Mouse (Mus musculus) limb, embryonic 12.5 days (tissue): ENCODE measurements at regions not wholly inside any gene's neighbourhood (a gene's known extent, or its start where the extent isn't known, plus 50 kb on each side); places are given as distances from the start of the nearest gene placed in this dataset.

Source experiments
- ATAC-seq: fragments of 200-750 bp; cut with Nextera tagmentation; 2 replicates; pipeline ENCODE4 v1.8.0; 2017; ENCODE audit warnings: low read depth, moderate TSS enrichment; ENCODE audit not compliant: insufficient number of reproducible peaks, insufficient read depth, low FRiP score, low TSS enrichment
- H3K27ac ChIP-seq: fragments of 300-500 bp; sonication (generic); 2 replicates; pipeline ENCODE4 v1.5.1; 2016; ENCODE audit warnings: mild to moderate bottlenecking, moderate library complexity
- H3K27me3 ChIP-seq: fragments of 300-500 bp; sonication (generic); 2 replicates; pipeline ENCODE4 v1.6.1; 2016; ENCODE audit warnings: mild to moderate bottlenecking, moderate library complexity
- H3K36me3 ChIP-seq: fragments of 300-500 bp; sonication (generic); 2 replicates; pipeline ENCODE4 v1.6.1; 2016; ENCODE audit warnings: mild to moderate bottlenecking, moderate library complexity
- H3K4me1 ChIP-seq: fragments of 300-500 bp; sonication (generic); replicated peaks from 2 replicates; pipeline ENCODE4 v1.6.1; 2016
- H3K4me2 ChIP-seq: fragments of 300-500 bp; sonication (generic); 2 replicates; pipeline ENCODE4 v1.6.1; 2016; ENCODE audit warnings: mild to moderate bottlenecking, moderate library complexity
- H3K4me3 ChIP-seq: fragments of 300-500 bp; sonication (generic); replicated peaks from 2 replicates; pipeline ENCODE4 v1.5.1; 2016; ENCODE audit warnings: mild to moderate bottlenecking
- H3K9ac ChIP-seq: fragments of 300-500 bp; sonication (generic); replicated peaks from 2 replicates; pipeline ENCODE4 v1.6.1; 2016; ENCODE audit warnings: mild to moderate bottlenecking, moderate library complexity
- H3K9me3 ChIP-seq: fragments of 300-500 bp; sonication (generic); 2 replicates; pipeline ENCODE4 v1.6.1; 2016; ENCODE audit warnings: mild to moderate bottlenecking, moderate library complexity
- WGBS: fragments of 180-500 bp; shearing (Covaris S2); methylation state at CpG from one replicate; pipeline ENCODE4 v1.1.7; 2016; 5-methylcytosine and 5-hydroxymethylcytosine counted together

DNA sequence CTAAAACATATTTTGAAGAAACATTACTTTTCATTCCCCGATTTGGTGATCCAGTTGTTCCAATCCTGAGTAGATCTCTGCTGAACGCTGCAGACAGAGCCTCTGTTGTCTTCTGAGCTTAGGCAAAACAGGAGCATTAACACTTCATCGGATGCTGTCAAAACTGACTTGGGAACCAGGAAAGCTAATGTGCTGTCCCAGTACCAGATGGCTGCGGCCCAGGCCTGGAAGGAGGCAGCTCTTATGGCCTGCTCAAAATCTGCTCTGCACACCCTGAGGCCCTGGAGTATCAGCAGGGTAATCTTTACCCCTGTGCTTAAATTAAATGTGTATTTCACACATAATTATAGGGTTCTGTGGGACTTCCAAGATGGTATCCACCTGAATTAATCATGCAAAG is 61.3 kb upstream of the Neo1 start:
- no peaks in the 10 kb centered on the region for H3K27me3 ChIP-seq
- no peak for ATAC-seq
- no peak overlapping the region for H3K4me3 ChIP-seq
- 0 out of 2 replicates have a peak, but pooled peaks cover 4% of the 10 kb centered on the region for H3K9me3 ChIP-seq
- 44% methylated on average over 4 of the region's 4 CpGs for WGBS
- H3K27ac ChIP-seq = peak overlapping the region; percentile 56
- H3K4me1 ChIP-seq = peaks cover 35% of the 10 kb centered on the region
- H3K36me3 ChIP-seq = no peaks in the 10 kb centered on the region
- H3K9ac ChIP-seq = no peak overlapping the region
- no peak overlapping the region for H3K4me2 ChIP-seq

DNA sequence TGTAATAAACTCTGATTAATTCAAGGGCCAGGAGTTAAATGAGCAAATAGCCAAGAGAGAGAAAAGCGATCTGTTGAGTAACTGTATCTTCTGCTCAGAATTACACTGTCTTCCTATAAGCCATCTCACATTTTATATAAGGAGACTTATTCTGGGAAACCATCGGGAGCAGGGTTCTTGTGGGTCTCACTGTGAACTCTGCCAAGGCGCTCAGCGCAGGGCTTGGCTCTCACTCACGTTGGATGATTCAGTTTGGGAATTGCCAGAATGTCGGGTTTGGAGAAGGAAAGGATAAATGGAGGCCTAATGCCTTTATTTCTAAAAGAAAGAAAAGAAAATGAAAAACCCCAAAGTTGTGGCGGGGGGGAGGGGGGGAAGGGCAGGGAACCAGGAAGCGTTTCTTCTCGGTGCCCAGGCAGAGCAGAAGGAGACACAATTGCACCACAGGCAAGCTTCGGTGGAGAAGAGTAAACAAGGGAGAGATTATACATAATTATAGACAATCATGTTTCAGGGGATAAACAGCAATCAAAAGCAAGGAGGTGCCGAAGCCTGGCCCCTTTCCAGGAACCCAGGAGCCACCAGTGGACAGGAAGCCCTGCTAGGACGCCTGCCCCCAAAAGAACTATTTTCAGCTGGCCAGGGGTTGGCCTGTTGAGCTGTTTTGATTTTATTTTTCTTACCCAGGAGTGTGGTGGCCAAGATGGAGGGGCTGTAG is 60.5 kb upstream of the Neo1 start:
- 59% methylated on average over 12 of the region's 12 CpGs for WGBS
- H3K4me3 ChIP-seq = no peak overlapping the region
- peaks cover 35% of the 10 kb centered on the region for H3K4me1 ChIP-seq
- 0 out of 2 replicates have a peak, but pooled peaks cover 4% of the 10 kb centered on the region for H3K9me3 ChIP-seq
- H3K27ac ChIP-seq = peak overlapping the region; percentile 13; the same call in 1 of the 2 replicates
- H3K27me3 ChIP-seq = no peaks in the 10 kb centered on the region
- H3K4me2 ChIP-seq = no peak overlapping the region
- H3K36me3 ChIP-seq = no peaks in the 10 kb centered on the region
- no peak for ATAC-seq
- H3K9ac ChIP-seq = no peak overlapping the region

DNA sequence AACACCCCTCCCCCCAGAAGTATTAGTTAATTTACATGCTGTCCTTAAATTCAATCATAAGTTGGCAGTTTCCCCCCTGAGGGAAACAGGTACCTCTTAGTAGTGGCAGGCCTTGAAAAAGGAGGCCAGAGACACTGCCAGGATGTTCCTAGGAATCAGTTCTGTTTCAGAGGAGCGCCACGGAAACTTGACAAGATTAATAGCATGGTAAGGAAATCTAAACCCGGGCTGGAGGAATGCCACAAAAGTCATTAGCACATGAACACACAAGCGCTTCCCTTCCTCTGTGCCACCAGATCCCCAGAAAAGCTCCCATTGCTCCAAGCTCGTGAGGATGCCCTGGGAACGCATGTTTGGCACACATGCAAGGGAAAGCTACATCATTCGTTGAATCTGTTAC is 59.4 kb upstream of the Neo1 start:
- no peaks in the 10 kb centered on the region for H3K36me3 ChIP-seq
- 78% methylated on average over 7 of the region's 7 CpGs for WGBS
- H3K27me3 ChIP-seq = no peaks in the 10 kb centered on the region
- H3K9ac ChIP-seq = no peak overlapping the region
- H3K4me2 ChIP-seq = no peak overlapping the region
- 0 out of 2 replicates have a peak, but pooled peaks cover 4% of the 10 kb centered on the region for H3K9me3 ChIP-seq
- peaks cover 35% of the 10 kb centered on the region for H3K4me1 ChIP-seq
- ATAC-seq = no peak
- H3K4me3 ChIP-seq = no peak overlapping the region
- no peak overlapping the region for H3K27ac ChIP-seq

DNA sequence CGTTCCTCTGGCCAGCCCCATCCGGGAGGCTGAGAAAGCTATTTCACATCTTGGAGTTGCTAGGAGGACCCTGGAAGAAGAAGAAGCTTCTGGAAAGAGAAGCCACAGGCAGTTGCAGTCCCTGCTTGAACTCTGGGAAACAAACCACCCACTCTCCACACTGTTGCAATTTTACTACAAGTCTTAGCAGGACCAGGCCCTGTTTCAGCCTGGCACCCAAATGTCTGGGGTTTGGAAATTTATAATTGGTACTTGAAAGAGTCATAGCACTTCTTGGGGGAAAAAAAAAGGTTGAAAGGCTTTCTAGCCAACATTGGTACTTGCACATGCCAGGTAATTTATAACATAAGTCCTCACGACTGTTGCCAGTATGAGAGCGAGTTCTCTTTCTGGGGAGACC is 57.9 kb upstream of the Neo1 start:
- Histone ChIP-seq H3K4me1 (peaks cover 28% of the 10 kb centered on the region), H3K9me3 (0 out of 2 replicates have a peak, but pooled peaks cover 4% of the 10 kb centered on the region), H3K27ac (peak overlapping the region; percentile 37; the same call in 1 of the 2 replicates), H3K27me3 (no peaks in the 10 kb centered on the region), H3K36me3 (no peaks in the 10 kb centered on the region), H3K4me2 (no peak overlapping the region), H3K4me3 (no peak overlapping the region), H3K9ac (no peak overlapping the region)
- no peak for ATAC-seq
- 51% methylated on average over 4 of the region's 4 CpGs for WGBS

DNA sequence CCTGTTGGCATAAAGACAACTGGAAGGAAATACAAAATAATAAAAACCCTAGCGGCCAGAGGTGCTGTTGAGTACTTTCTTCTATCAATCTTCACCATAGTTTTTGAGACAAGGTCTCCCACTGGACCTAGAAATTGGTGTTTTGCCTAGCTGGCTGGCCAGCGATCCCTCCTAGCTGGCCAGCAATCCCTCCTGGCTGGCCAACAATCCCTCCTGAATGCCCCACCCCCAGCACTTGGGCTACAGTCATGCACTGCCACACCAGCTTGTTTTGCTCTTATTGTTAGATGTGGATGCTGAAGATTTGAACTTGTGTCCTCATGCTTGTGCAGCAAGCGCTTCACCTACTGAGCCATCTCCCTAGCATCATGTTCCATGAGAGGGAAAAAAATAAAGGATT is 54.9 kb upstream of the Neo1 start:
- WGBS = 94% methylated on average over 3 of the region's 3 CpGs
- H3K27me3 ChIP-seq = no peaks in the 10 kb centered on the region
- peaks cover 28% of the 10 kb centered on the region for H3K4me1 ChIP-seq
- ATAC-seq = no peak
- no peak overlapping the region for H3K9ac ChIP-seq
- H3K36me3 ChIP-seq = no peaks in the 10 kb centered on the region
- no peak overlapping the region for H3K4me3 ChIP-seq
- H3K9me3 ChIP-seq = 0 out of 2 replicates have a peak, but pooled peaks cover 4% of the 10 kb centered on the region
- H3K4me2 ChIP-seq = no peak overlapping the region
- no peak overlapping the region for H3K27ac ChIP-seq

DNA sequence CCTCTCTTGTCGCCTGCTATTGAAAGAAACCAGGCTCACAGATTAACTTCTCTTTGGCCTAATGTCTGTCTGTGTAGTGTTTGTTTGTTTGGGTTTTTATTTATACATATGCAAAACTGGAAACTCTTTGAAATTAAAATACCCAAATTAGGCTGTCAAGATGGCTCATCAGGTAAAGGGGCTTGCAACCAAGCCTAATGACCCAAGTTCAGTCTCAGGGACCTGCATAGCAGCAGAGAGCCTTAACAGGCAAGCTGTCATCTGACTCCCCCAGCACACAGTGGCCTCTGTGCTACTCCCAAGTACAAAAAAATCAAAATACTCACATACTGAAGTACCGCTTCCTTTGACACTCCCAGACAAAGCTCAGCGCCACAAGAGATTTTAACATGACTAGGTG is 51.5 kb upstream of the Neo1 start:
- Histone ChIP-seq H3K4me3 (no peak overlapping the region), H3K36me3 (no peaks in the 10 kb centered on the region), H3K27me3 (no peaks in the 10 kb centered on the region), H3K4me2 (no peak overlapping the region), H3K9me3 (no peaks in the 10 kb centered on the region), H3K9ac (no peak overlapping the region), H3K27ac (no peak overlapping the region), H3K4me1 (peaks cover 17% of the 10 kb centered on the region)
- ATAC-seq = no peak
- WGBS = 68% methylated on average over 3 of the region's 3 CpGs

DNA sequence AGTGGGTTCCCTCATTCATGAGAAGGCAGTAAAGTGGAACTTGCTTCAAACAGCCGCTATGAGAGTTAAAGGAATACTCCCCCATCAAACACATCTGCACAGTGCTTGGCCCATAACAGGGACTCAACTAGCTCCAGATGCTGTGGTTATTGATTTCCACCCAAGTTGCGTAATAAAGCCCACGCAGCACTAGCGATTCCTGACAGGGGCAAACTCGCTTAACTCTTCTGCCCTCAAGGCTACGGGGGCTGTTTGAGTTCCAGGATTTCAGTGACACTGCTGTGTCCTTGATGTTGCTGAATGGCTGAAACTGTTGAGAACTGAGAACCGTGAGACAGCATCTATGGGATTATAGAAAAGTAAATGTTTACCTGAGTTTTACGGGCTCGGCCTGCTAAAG is 50.9 kb upstream of the Neo1 start:
- no peak overlapping the region for H3K27ac ChIP-seq

DNA sequence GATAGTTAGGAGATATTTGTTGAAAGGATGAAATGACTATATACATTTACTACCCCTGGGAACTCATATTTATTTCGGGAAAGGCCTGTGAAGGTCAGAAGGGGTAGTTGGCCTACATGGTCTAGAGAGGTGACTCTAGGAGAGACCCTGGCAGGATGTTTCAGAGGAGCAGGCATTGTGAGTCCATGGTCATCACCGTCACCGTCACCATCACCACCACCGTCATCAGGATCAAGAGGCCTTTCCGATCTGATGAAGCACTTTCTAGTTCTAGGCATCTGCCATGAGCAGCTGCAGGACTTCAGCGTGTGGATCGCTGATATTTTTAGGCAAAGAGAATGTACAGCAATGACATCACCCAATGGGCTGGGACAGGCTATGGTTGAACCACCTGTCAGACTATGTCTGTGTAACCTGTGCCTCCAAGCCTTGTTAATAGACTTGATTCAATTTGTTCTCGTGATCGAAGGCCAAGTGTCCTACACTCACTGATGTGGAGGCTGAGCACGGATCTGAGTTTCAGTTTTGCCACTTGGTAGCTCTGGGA is 50.4 kb upstream of the Neo1 start:
- no peak for ATAC-seq
- Histone ChIP-seq H3K4me2 (no peak overlapping the region), H3K9ac (no peak overlapping the region), H3K4me3 (no peak overlapping the region), H3K9me3 (no peaks in the 10 kb centered on the region), H3K4me1 (peaks cover 20% of the 10 kb centered on the region), H3K36me3 (no peaks in the 10 kb centered on the region), H3K27ac (no peak overlapping the region), H3K27me3 (no peaks in the 10 kb centered on the region)
- 81% methylated on average over 10 of the region's 10 CpGs for WGBS

More for the DNA sequence above, 50.9 kb upstream of the Neo1 start:
- 27% methylated on average over 9 of the region's 9 CpGs for WGBS
- H3K9me3 ChIP-seq = no peaks in the 10 kb centered on the region
- no peak for ATAC-seq
- no peaks in the 10 kb centered on the region for H3K36me3 ChIP-seq
- no peak overlapping the region for H3K4me2 ChIP-seq
- no peak overlapping the region for H3K9ac ChIP-seq
- H3K27me3 ChIP-seq = no peaks in the 10 kb centered on the region
- H3K4me3 ChIP-seq = no peak overlapping the region
- H3K4me1 ChIP-seq = peaks cover 17% of the 10 kb centered on the region
